Mouse (Mus musculus) layer of hippocampus, adult 18-20 months (tissue): Measurements from ENCODE around the gene Clec4e. TPM values are rescaled to one million over a fixed set of nuclear protein-coding genes. Genes with fewer than 3 reads are reported as not detected.
"Not testable (repeated sequence)": the region's sequence is repeated elsewhere in the genome, so short reads cannot be mapped to it uniquely, and the experiment has no call there.

Experiments used
- DNase-seq, 2 experiments: peaks; one replicate each; pipeline ENCODE4 v3.0.0; 2022; ENCODE audit warnings: low spot score in 2 of 2
- long read RNA-seq: library from polyadenylated mRNA; stranded (forward); transcript quantifications from one replicate; pipeline ENCODE4 v2.0.0, GENCODE M21; 2021
- total RNA-seq, 2 experiments: library from RNA; stranded (reverse); gene quantifications; 2 replicates each; pipeline ENCODE4 v1.2.3; 2021

Gene Clec4e
- total RNA-seq, result not detected
- long read RNA-seq, result 0 reads

- no peak for DNase-seq
These were observed at the start of gene Clec4e for GRCm38 (mm10) chr6:123289753-123290152. Clec4e (minus strand) TSS chr6:123289870.

- DNase-seq, result no peak
These were observed 42.8 kb upstream of the Clec4e start for GRCm38 (mm10) chr6:123332503-123332902.

- DNase-seq, result no peak
These were observed 18.4 kb upstream of the Clec4e start, which contains the start of gene Vmn2r19 for GRCm38 (mm10) chr6:123308033-123308432. Vmn2r19 (plus strand) TSS chr6:123308333.

GRCm38 (mm10) chr6:123306315-123306714, 16.6 kb upstream of the Clec4e start:
- not testable (repeated sequence) for DNase-seq

- no peak for DNase-seq
These were observed 7.0 kb upstream of the Clec4e start for GRCm38 (mm10) chr6:123296687-123297086.

- not testable (repeated sequence) for DNase-seq
These were observed 3.8 kb upstream of the Clec4e start for GRCm38 (mm10) chr6:123293509-123293908.

- DNase-seq, result no peak
These were observed 3.2 kb upstream of the Clec4e start for GRCm38 (mm10) chr6:123292751-123293400.

GRCm38 (mm10) chr6:123288931-123289330, 739 bp downstream of the Clec4e start:
- DNase-seq, result no peak

GRCm38 (mm10) chr6:123286311-123286710, 3.4 kb downstream of the Clec4e start:
- DNase-seq, result no peak

GRCm38 (mm10) chr6:123279443-123279842, 10.2 kb downstream of the Clec4e start:
- DNase-seq, result peak; percentile 12 to 62

- DNase-seq, result no peak
These were observed 22.7 kb downstream of the Clec4e start for GRCm38 (mm10) chr6:123266945-123267344.

- no peak for DNase-seq
These were observed 23.9 kb downstream of the Clec4e start for GRCm38 (mm10) chr6:123265809-123266208.

GRCm38 (mm10) chr6:123264194-123264593, 25.5 kb downstream of the Clec4e start:
- DNase-seq, result no peak

- no peak for DNase-seq
These were observed 28.0 kb downstream of the Clec4e start, which contains the start of gene Clec4d for GRCm38 (mm10) chr6:123261555-123262161. Clec4d (plus strand) TSS chr6:123262111.

GRCm38 (mm10) chr6:123260868-123261267, 28.8 kb downstream of the Clec4e start:
- DNase-seq, result no peak

GRCm38 (mm10) chr6:123259889-123260603, 29.6 kb downstream of the Clec4e start:
- DNase-seq, result no peak

- no peak for DNase-seq
These were observed 30.7 kb downstream of the Clec4e start for GRCm38 (mm10) chr6:123258946-123259345.

GRCm38 (mm10) chr6:123252735-123253134, 36.9 kb downstream of the Clec4e start:
- DNase-seq, result no peak

- not testable (repeated sequence) for DNase-seq
These were observed 40.8 kb downstream of the Clec4e start for GRCm38 (mm10) chr6:123248862-123249261.

GRCm38 (mm10) chr6:123244201-123244600, 45.5 kb downstream of the Clec4e start:
- DNase-seq, result no peak

GRCm38 (mm10) chr6:123237582-123237981, 52.1 kb downstream of the Clec4e start:
- DNase-seq, result no peak
